Mouse (Mus musculus): Measurements from ENCODE around the gene Zfp715.

DNA sequence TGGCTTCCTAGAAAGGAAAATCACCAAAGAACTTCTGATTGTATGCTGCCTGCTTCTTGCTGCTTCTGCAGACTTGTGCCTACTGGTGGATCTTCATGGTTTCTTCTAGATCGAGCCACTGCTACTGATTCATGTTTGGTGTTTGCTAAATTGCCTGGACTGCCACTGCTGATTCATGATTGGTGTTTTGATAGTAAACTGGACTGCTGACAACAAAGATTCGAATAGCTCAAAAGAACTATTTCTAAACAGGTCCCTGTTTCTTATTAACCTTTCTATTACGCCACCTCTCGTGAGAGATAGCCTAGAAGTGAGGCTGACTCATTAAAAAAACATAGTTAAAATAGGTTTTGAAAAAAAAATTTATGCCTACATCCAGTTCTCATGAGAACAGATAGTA is 48.9 kb upstream of the Zfp715 start:
- TF ChIP-seq FLI1 (IDR thresholded peaks at IDR 0.05; ENCODE audit: low read length) (no peak), GATA1 (IDR thresholded peaks at IDR 0.05; ENCODE audit: borderline replicate concordance, low read length) (no peak)
